Mouse (Mus musculus): Measurements from ENCODE around the gene Fbxo6. TPM values are rescaled to one million over a fixed set of nuclear protein-coding genes. Genes with fewer than 3 reads are reported as not detected.

The Fbxo6 gene
- polyA plus RNA-seq, 1 experiment from 2014 or later, result 13.7 TPM

DNA sequence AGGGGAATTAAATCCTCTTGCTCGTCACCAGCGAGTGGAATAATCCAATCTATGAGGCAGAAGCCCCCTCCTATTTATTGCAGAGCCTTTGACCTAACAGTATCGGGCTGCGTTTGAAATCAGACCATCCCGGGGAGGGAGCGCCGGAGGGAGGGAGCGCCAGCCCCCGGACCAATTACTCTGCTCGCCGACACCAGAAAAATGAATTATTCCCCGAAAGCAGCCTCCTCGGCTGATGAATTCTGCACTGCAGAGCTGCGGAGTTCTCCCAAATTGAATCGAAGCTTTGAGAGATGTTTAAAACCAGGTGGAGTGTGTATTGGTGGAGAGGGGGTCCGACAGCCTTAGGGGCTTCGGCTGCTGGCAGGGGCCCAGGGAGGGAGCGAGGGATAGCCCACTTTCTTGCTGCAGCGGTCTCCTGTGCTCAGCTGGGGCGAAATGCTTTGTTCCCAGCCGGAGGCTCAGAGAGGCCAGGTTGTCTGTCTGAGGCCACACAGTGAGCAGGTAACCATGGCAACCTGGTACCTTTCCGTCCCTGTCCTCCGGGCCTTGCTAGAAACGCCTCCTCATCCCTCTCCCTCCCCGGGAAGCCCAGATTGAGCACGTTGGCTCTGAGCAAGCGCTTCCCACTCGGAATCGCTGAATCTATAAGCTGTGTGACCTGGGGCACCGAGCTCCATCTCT is 22.0 kb upstream of the Fbxo6 start:
- Histone ChIP-seq H3K4me2 (peak overlapping the region; percentile 10; the same call in 1 of the 2 replicates), H3K4me3 (replicated peaks) (no peak overlapping the region), H3K27me3 (replicated peaks) (peaks cover 77% of the 10 kb centered on the region), H3K4me1 (peaks cover 3% of the 10 kb centered on the region; the same call in 1 of the 2 replicates), H3K9me3 (no peaks in the 10 kb centered on the region), H3K36me3 (no peaks in the 10 kb centered on the region), H3K9ac (no peak overlapping the region), H3K27ac (no peak overlapping the region)
- no peak for ATAC-seq (ENCODE audit: insufficient read depth, low FRiP score, low read depth)
- WGBS, result 3% methylated on average over 30 of the region's 30 CpGs

GRCm38 (mm10) chr4:148171261-148171660 is 19.3 kb upstream of the Fbxo6 start:
- H3K4me3 ChIP-seq (replicated peaks), result no peak overlapping the region
- H3K9ac ChIP-seq, result no peak overlapping the region
- no peaks in the 10 kb centered on the region for H3K9me3 ChIP-seq
- WGBS, result 52% methylated on average over 3 of the region's 3 CpGs
- H3K27me3 ChIP-seq (replicated peaks), result peaks cover 75% of the 10 kb centered on the region
- no peak for ATAC-seq (ENCODE audit: insufficient read depth, low FRiP score, low read depth)
- H3K4me1 ChIP-seq, result peaks cover 10% of the 10 kb centered on the region; the same call in 1 of the 2 replicates
- H3K36me3 ChIP-seq, result no peaks in the 10 kb centered on the region
- H3K27ac ChIP-seq, result no peak overlapping the region
- H3K4me2 ChIP-seq, result no peak overlapping the region

DNA sequence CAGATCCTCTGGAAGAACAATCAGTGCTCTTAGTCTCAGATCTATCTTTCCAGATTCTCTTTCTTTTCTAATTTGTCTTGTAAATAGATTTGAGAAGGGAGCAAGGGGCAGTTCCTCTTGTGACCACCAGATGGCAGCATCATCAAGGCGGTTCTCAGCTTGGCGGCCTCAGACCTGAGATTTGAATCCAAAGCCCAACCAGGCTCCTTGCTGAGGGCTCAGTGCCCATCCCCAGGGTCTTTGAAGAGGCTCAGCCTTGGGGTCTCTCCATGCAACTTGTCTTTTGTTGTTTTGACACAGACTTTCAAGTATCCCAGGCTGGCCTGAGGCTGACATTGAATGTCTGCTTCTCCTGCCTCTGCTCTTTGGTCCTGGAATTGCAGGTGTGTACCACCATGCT is 18.9 kb upstream of the Fbxo6 start:
- H3K9ac ChIP-seq, result no peak overlapping the region
- H3K27me3 ChIP-seq (replicated peaks), result peaks cover 75% of the 10 kb centered on the region
- H3K4me1 ChIP-seq, result peaks cover 11% of the 10 kb centered on the region; the same call in 1 of the 2 replicates
- 3% methylated on average over 2 of the region's 2 CpGs for WGBS
- H3K4me3 ChIP-seq (replicated peaks), result no peak overlapping the region
- no peak for ATAC-seq (ENCODE audit: insufficient read depth, low FRiP score, low read depth)
- H3K27ac ChIP-seq, result no peak overlapping the region
- H3K4me2 ChIP-seq, result no peak overlapping the region
- H3K9me3 ChIP-seq, result no peaks in the 10 kb centered on the region
- H3K36me3 ChIP-seq, result no peaks in the 10 kb centered on the region

- no peak overlapping the region for H3K27ac ChIP-seq
- H3K4me2 ChIP-seq, result no peak overlapping the region
- 26% methylated on average over 15 of the region's 15 CpGs for WGBS
- H3K4me1 ChIP-seq, result peaks cover 14% of the 10 kb centered on the region
- no peaks in the 10 kb centered on the region for H3K36me3 ChIP-seq
- no peaks in the 10 kb centered on the region for H3K9me3 ChIP-seq
- no peak for ATAC-seq (ENCODE audit: insufficient read depth, low FRiP score, low read depth)
- no peak overlapping the region for H3K9ac ChIP-seq
- no peak overlapping the region for H3K4me3 ChIP-seq (replicated peaks)
- peaks cover 76% of the 10 kb centered on the region for H3K27me3 ChIP-seq (replicated peaks)
Measured at GRCm38 (mm10) chr4:148169586-148169985, 17.6 kb upstream of the Fbxo6 start.

GRCm38 (mm10) chr4:148168287-148168686 is 16.3 kb upstream of the Fbxo6 start:
- Histone ChIP-seq H3K4me1 (peaks cover 20% of the 10 kb centered on the region), H3K27ac (no peak overlapping the region), H3K4me2 (no peak overlapping the region), H3K36me3 (no peaks in the 10 kb centered on the region), H3K4me3 (replicated peaks) (no peak overlapping the region), H3K9me3 (no peaks in the 10 kb centered on the region), H3K27me3 (replicated peaks) (peaks cover 74% of the 10 kb centered on the region), H3K9ac (no peak overlapping the region)
- no peak for ATAC-seq (ENCODE audit: insufficient read depth, low FRiP score, low read depth)
- 22% methylated on average over 7 of the region's 7 CpGs for WGBS

DNA sequence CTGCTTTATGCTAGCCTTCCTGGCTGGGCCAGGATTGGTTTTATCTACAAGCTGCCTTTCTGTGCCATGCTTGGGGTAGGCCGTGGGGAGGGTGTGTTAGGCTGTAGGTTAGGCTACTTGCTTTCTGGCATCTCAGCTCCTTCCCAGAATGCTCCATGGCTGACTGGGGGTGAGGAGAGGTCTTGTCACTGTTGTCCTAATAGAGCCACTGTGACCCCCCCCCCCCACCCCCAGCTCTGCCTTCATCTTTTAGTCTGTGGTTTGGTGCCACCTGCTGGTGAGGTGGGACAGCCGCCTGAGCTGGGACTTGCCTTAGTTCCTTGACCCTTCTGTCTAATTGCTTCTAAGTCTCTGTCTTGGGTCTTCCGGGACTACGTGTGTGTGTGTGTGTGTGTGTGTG is 15.0 kb upstream of the Fbxo6 start:
- whole genome bisulfite sequencing, result 13% methylated on average over 4 of the region's 4 CpGs
- Histone ChIP-seq H3K9me3 (no peaks in the 10 kb centered on the region), H3K36me3 (no peaks in the 10 kb centered on the region), H3K4me2 (no peak overlapping the region; the same call in 1 of the 2 replicates), H3K27me3 (replicated peaks) (peaks cover 73% of the 10 kb centered on the region), H3K27ac (no peak overlapping the region), H3K4me1 (peaks cover 20% of the 10 kb centered on the region), H3K9ac (no peak overlapping the region), H3K4me3 (replicated peaks) (no peak overlapping the region)
- ATAC-seq (ENCODE audit: insufficient read depth, low FRiP score, low read depth), result no peak

DNA sequence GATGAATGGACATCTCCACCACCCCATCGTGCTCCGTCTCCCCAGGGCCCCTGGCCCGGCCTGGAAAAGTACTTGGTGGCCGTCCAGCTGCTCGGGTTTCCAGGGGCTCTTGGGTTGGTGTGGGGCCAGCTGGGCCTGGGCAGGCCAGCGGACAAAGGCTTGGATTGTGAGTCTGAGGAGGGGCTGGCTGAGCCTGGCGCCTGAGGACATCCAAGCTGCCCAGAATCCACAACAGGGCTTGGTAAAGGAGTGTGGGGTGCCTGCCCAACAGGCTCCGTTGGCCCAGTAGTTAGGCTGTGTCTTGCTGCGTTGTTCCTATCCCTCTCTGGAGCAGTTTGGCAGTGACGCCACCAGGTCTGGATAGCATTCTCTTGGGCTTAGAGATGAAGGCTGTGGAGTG is 14.5 kb upstream of the Fbxo6 start:
- no peak for ATAC-seq (ENCODE audit: insufficient read depth, low FRiP score, low read depth)
- no peak overlapping the region for H3K4me3 ChIP-seq (replicated peaks)
- H3K9ac ChIP-seq, result no peak overlapping the region
- no peaks in the 10 kb centered on the region for H3K9me3 ChIP-seq
- H3K4me1 ChIP-seq, result peaks cover 20% of the 10 kb centered on the region
- no peak overlapping the region; the same call in 1 of the 2 replicates for H3K4me2 ChIP-seq
- peaks cover 73% of the 10 kb centered on the region for H3K27me3 ChIP-seq (replicated peaks)
- no peak overlapping the region for H3K27ac ChIP-seq
- no peaks in the 10 kb centered on the region for H3K36me3 ChIP-seq
- WGBS, result 9% methylated on average over 10 of the region's 10 CpGs

DNA sequence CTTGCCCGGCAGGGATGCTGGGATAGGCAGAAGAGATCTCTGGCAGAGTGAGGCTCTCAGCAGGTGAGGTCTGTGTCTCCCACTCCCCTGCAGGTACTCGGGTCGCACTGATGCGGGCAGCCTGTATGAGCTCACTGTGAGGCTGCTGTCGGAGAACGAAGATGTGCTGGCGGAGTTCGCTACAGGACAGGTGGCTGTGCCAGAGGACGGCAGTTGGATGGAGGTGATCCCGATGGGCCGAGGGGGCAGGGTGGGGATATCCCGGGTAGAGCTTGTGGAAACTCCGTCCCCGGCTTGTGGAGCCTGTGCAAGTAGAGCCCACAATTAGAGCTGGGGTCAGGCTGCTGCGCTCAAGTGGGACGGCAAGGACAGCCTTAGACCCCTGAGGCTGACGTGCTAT is 13.6 kb upstream of the Fbxo6 start:
- no peak overlapping the region for H3K4me3 ChIP-seq (replicated peaks)
- WGBS, result 11% methylated on average over 17 of the region's 17 CpGs
- H3K27ac ChIP-seq, result no peak overlapping the region
- no peaks in the 10 kb centered on the region for H3K9me3 ChIP-seq
- peaks cover 75% of the 10 kb centered on the region for H3K27me3 ChIP-seq (replicated peaks)
- H3K4me2 ChIP-seq, result no peak overlapping the region
- ATAC-seq (ENCODE audit: insufficient read depth, low FRiP score, low read depth), result no peak
- H3K4me1 ChIP-seq, result peaks cover 22% of the 10 kb centered on the region
- no peak overlapping the region for H3K9ac ChIP-seq
- H3K36me3 ChIP-seq, result no peaks in the 10 kb centered on the region

DNA sequence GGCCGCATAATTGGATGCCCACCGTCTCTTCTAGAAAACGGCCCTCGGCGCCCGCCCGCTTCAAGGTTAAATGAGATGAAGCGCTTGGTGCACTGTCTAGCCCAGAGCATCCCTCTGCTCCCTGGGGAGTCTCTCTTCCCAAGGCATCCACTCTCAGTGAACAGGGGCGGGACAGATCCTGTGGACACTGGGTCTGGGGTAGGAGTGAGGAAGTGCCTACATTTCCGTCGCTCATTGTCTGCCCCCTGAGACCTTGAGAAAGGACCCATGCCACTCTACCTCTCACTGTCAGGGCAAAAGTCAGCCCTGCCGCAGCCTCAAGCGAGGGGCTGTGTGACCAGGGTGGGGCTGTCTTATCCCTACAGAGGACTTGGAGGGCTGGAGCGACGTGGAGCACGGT is 12.5 kb upstream of the Fbxo6 start:
- Histone ChIP-seq H3K36me3 (no peaks in the 10 kb centered on the region), H3K4me2 (peak overlapping the region; percentile 60), H3K27ac (no peak overlapping the region), H3K4me3 (replicated peaks) (peak overlapping the region; percentile 28; the same call in 1 of the 2 replicates), H3K4me1 (peaks cover 25% of the 10 kb centered on the region), H3K27me3 (replicated peaks) (peaks cover 69% of the 10 kb centered on the region), H3K9ac (no peak overlapping the region), H3K9me3 (no peaks in the 10 kb centered on the region)
- ATAC-seq (ENCODE audit: insufficient read depth, low FRiP score, low read depth), result no peak
- 3% methylated on average over 16 of the region's 16 CpGs for WGBS

GRCm38 (mm10) chr4:148164002-148164439 is 12.1 kb upstream of the Fbxo6 start:
- Histone ChIP-seq H3K4me2 (peak overlapping the region; percentile 60), H3K4me3 (replicated peaks) (peak overlapping the region; percentile 28), H3K9ac (no peak overlapping the region), H3K36me3 (no peaks in the 10 kb centered on the region), H3K27ac (no peak overlapping the region), H3K4me1 (peaks cover 29% of the 10 kb centered on the region), H3K9me3 (no peaks in the 10 kb centered on the region), H3K27me3 (replicated peaks) (peaks cover 67% of the 10 kb centered on the region)
- WGBS, result under 1% methylated on average over 29 of the region's 29 CpGs
- ATAC-seq (ENCODE audit: insufficient read depth, low FRiP score, low read depth), result peak; percentile 53

DNA sequence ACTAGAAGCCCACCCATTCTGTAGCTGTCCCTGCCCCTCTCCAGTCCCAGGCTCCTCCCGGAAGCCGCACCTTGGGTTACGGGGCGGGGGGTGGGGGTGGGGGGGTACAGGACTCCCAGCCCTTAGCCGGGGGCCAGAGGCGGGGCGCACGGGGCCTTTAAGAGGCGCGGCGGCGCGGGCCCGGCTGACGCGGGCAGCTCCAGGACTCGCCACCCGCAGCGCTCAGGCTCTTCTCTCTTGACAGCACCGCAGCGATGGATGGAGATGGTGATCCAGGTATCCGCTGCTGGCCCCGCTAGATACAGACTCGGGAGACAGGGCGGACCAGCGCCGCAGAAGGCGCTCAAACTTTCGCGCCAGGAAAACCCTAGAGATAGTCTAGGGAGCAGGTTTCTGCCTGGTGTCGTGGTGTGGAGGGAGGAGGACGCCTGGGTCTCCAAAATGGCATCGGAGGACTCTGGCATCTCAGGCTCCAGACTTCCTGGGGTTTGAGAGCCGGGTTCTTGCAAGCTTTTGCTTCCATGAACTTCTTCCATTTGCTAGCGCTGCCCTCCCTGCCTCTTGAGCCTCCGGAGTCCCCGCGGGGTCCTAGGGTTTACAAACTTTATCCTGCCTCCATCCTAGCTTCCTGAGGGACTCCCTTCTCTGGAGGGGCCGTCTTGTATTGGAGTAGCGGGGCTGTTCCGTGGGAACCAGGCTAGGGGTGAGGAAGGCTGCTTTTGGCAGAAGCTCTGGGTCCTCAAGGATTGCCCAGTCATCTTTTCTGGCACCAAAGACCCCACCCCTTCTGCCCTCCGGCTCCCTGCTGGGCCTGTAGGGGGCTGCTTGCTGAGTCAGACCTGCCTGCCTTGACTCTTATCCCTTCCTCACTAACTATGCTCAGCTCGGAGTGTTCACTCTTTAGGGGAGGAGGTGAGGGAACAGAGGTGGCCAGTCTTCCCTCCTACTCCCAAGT is 8.8 kb upstream of the Fbxo6 start, which contains the start of the genes Fbxo44 and Fbxo2:
Gene Fbxo44, minus strand, starts transcription at position 47 of the 955 bp plus-strand sequence.
Gene Fbxo2, plus strand, starts transcription at position 186 of the 955 bp plus-strand sequence.
- ATAC-seq (ENCODE audit: insufficient read depth, low FRiP score, low read depth), result peak; percentile 40
- Histone ChIP-seq H3K9ac (peak within 1 kb of the TSS; percentile 13; the same call in 1 of the 2 replicates), H3K27me3 (replicated peaks) (peaks cover 59% of the 10 kb centered on the region), H3K4me3 (replicated peaks) (peak within 1 kb of the TSS; percentile 56), H3K4me2 (peak within 1 kb of the TSS; percentile 100), H3K9me3 (no peaks in the 10 kb centered on the region), H3K36me3 (no peaks in the 10 kb centered on the region), H3K27ac (no peak within 1 kb of the TSS), H3K4me1 (peaks cover 28% of the 10 kb centered on the region)
- 1% methylated on average over 43 of the region's 43 CpGs for WGBS

All from stomach, embryonic 15.5 days (tissue).